Mouse (Mus musculus) limb, embryonic 15.5 days (tissue): ENCODE results near the gene Olfr356. TPM values are rescaled to one million over a fixed set of nuclear protein-coding genes. Genes with fewer than 3 reads are reported as not detected.

ENCODE experiments used
- ATAC-seq: fragments of 200-750 bp; cut with Nextera tagmentation; 2 replicates; pipeline ENCODE4 v1.8.0; 2017; ENCODE audit warnings: low read depth, moderate TSS enrichment; ENCODE audit not compliant: insufficient number of reproducible peaks, low FRiP score, low TSS enrichment
- H3K27ac ChIP-seq: fragments of 300-500 bp; sonication (generic); 2 replicates; pipeline ENCODE4 v1.5.1; 2015; ENCODE audit warnings: moderate library complexity, mild to moderate bottlenecking, inconsistent platforms
- H3K27me3 ChIP-seq: fragments of 300-500 bp; sonication (generic); 2 replicates; pipeline ENCODE4 v1.6.1; 2015; ENCODE audit warnings: inconsistent platforms
- H3K36me3 ChIP-seq: fragments of 300-500 bp; sonication (generic); 2 replicates; pipeline ENCODE4 v1.6.1; 2015; ENCODE audit warnings: inconsistent platforms
- H3K4me1 ChIP-seq: fragments of 300-500 bp; sonication (generic); 2 replicates; pipeline ENCODE4 v1.6.1; 2015; ENCODE audit warnings: inconsistent platforms
- H3K4me2 ChIP-seq: fragments of 300-500 bp; sonication (generic); 2 replicates; pipeline ENCODE4 v1.6.1; 2015; ENCODE audit warnings: mild to moderate bottlenecking, inconsistent platforms
- H3K4me3 ChIP-seq: fragments of 300-500 bp; sonication (generic); 2 replicates; pipeline ENCODE4 v1.5.1; 2015; ENCODE audit warnings: mild to moderate bottlenecking, inconsistent platforms
- H3K9ac ChIP-seq: fragments of 300-500 bp; sonication (generic); 2 replicates; pipeline ENCODE4 v1.6.1; 2015; ENCODE audit warnings: inconsistent platforms
- H3K9me3 ChIP-seq: fragments of 300-500 bp; sonication (generic); 2 replicates; pipeline ENCODE4 v1.6.1; 2016; ENCODE audit warnings: inconsistent platforms
- WGBS: fragments of 180-500 bp; shearing (Covaris S2); methylation state at CpG from one replicate; pipeline ENCODE4 v1.1.7; 2015; 5-methylcytosine and 5-hydroxymethylcytosine counted together
- polyA plus RNA-seq: library from polyadenylated mRNA; unstranded; fragments of >200 nt; fragmentation: Nextera tagmentation; extraction: Ambion mirVana; gene quantifications from 2 replicates; pipeline ENCODE4 v1.2.1, GENCODE M21; 2015

Gene Olfr356
- polyA plus RNA-seq = not detected in 2 replicates

DNA sequence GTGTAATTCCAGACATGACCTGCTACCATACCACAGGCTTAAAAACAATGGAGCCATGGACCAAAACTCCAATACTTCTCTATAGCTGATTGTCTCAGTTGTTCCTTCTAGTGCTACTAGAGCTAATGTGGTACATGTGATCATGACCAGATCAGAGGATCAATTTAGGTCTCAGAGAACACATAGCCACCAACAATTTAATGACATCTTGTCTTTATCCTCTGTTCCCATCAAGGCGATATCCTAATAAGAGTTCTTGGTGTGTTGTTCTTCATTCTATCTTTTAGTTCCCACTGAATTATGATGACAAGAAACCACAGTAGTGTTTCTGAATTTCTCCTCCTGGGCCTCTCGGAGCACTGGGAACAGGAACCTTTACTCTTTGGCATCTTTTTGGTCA is at the start of gene Olfr356:
Gene Olfr356 (plus strand): TSS at position 301 of the 400 bp plus-strand sequence.
- WGBS = 74% methylated on average over 2 of the region's 2 CpGs
- H3K4me3 ChIP-seq = no peak within 1 kb of the TSS
- no peak for ATAC-seq

DNA sequence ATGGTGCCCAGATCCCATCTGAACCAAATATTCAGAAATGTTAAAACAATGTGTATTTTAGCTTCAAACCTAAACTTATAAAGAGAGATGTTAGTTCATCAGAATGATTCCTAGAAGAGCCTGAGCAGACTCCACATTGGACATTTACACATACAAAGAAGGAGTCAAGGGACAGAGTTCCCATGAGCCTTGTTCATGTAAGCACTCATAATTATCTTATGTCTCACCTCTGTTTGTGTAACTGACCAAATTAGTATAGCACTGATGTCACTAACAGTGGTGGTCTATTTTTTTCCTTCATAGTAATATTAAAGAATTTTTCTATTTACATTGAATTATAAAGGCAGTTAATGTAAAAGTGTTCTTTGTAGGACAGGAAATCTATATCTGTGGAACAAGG is 44.1 kb upstream of the Olfr356 start, which contains the start of gene Olfr353:
Gene Olfr353 (minus strand): TSS at position 101 of the 400 bp plus-strand sequence.
- H3K27me3 ChIP-seq = no peaks in the 10 kb centered on the region
- H3K27ac ChIP-seq = no peak within 1 kb of the TSS
- no peak within 1 kb of the TSS for H3K9ac ChIP-seq
- no peaks in the 10 kb centered on the region for H3K4me1 ChIP-seq
- H3K4me3 ChIP-seq = no peak within 1 kb of the TSS
- no peak for ATAC-seq
- H3K9me3 ChIP-seq = no peaks in the 10 kb centered on the region
- no peak within 1 kb of the TSS for H3K4me2 ChIP-seq
- H3K36me3 ChIP-seq = no peaks in the 10 kb centered on the region

More for the DNA sequence above, at the start of gene Olfr356:
- H3K4me2 ChIP-seq = no peak within 1 kb of the TSS
- H3K9me3 ChIP-seq = no peaks in the 10 kb centered on the region
- H3K27ac ChIP-seq = no peak within 1 kb of the TSS
- no peaks in the 10 kb centered on the region for H3K36me3 ChIP-seq
- H3K4me1 ChIP-seq = no peaks in the 10 kb centered on the region
- H3K27me3 ChIP-seq = no peaks in the 10 kb centered on the region
- H3K9ac ChIP-seq = no peak within 1 kb of the TSS

DNA sequence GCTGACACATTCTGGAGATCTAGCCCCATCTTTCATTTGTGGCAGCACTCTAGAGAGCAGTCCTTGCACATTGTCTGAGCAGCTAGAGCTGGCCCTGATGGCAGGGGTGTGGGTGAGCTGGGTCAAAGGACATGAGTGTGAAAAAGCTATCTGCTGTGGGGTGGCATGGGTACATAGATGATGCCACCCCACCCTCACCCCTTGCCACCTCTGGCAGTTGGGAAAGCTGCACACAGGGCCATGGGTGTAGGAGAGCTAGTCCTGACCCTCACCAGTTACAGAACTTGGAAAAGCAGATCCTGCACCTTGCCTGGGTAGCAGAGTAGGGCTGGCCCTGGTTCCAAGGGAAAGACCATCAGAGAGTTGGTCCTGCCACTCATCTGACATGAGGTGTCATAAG is 39.8 kb upstream of the Olfr356 start:
- H3K27me3 ChIP-seq = no peaks in the 10 kb centered on the region
- no peaks in the 10 kb centered on the region for H3K4me1 ChIP-seq
- ATAC-seq = 0 out of 2 replicates have a peak, but pooled peaks have one; percentile 58
- no peak overlapping the region for H3K27ac ChIP-seq
- no peak overlapping the region for H3K9ac ChIP-seq
- no peaks in the 10 kb centered on the region for H3K36me3 ChIP-seq
- no peak overlapping the region for H3K4me2 ChIP-seq
- no peak overlapping the region for H3K4me3 ChIP-seq
- H3K9me3 ChIP-seq = no peaks in the 10 kb centered on the region

GRCm38 (mm10) chr2:36905380-36905779 is 31.5 kb upstream of the Olfr356 start, which contains the start of gene Olfr354:
Gene Olfr354, plus strand, starts transcription at chr2:36905680.
- Histone ChIP-seq H3K9ac (no peak within 1 kb of the TSS), H3K4me2 (no peak within 1 kb of the TSS), H3K27me3 (no peaks in the 10 kb centered on the region), H3K4me3 (no peak within 1 kb of the TSS), H3K36me3 (no peaks in the 10 kb centered on the region), H3K27ac (no peak within 1 kb of the TSS), H3K4me1 (no peaks in the 10 kb centered on the region), H3K9me3 (no peaks in the 10 kb centered on the region)
- no peak for ATAC-seq

- no peaks in the 10 kb centered on the region for H3K36me3 ChIP-seq
- H3K9ac ChIP-seq = no peak within 1 kb of the TSS
- ATAC-seq = no peak
- no peaks in the 10 kb centered on the region for H3K27me3 ChIP-seq
- H3K4me1 ChIP-seq = no peaks in the 10 kb centered on the region
- no peak within 1 kb of the TSS for H3K4me3 ChIP-seq
- no peak within 1 kb of the TSS for H3K4me2 ChIP-seq
- no peak within 1 kb of the TSS for H3K27ac ChIP-seq
- H3K9me3 ChIP-seq = no peaks in the 10 kb centered on the region
Observed at GRCm38 (mm10) chr2:36928797-36929196, 8.1 kb upstream of the Olfr356 start, which contains the start of gene Olfr355. Gene Olfr355, minus strand, starts transcription at chr2:36928897.

Other genes starting within 250 kb of the Olfr356 start
- not detected in 2 replicates for gene Olfr347, start 205.2 kb upstream of the Olfr356 start, polyA plus RNA-seq
- not detected in 2 replicates for gene Olfr348, start 152.8 kb upstream of the Olfr356 start, polyA plus RNA-seq
- gene Olfr50, start 146.6 kb upstream of the Olfr356 start, polyA plus RNA-seq = not detected in 2 replicates
- not detected in 2 replicates for gene Olfr3, start 120.1 kb upstream of the Olfr356 start, polyA plus RNA-seq
- not detected in 2 replicates for gene Olfr350, start 90.8 kb upstream of the Olfr356 start, polyA plus RNA-seq
- not detected in 2 replicates for gene Olfr351, start 74.5 kb upstream of the Olfr356 start, polyA plus RNA-seq
- not detected in 2 replicates for gene Olfr352, start 68.7 kb upstream of the Olfr356 start, polyA plus RNA-seq
- gene Olfr353, start 44.2 kb upstream of the Olfr356 start, polyA plus RNA-seq = not detected in 2 replicates
- gene Olfr354, start 31.4 kb upstream of the Olfr356 start, polyA plus RNA-seq = not detected in 2 replicates
- not detected in 2 replicates for gene Olfr355, start 8.2 kb upstream of the Olfr356 start, polyA plus RNA-seq
- not detected in 2 replicates for gene Olfr357, start 56.7 kb downstream of the Olfr356 start, polyA plus RNA-seq
- not detected in 2 replicates for gene Olfr358, start 72.2 kb downstream of the Olfr356 start, polyA plus RNA-seq
- not detected in 2 replicates for gene Olfr360, start 128.6 kb downstream of the Olfr356 start, polyA plus RNA-seq
- gene Olfr361, start 152.2 kb downstream of the Olfr356 start, polyA plus RNA-seq = not detected in 2 replicates
- not detected in 2 replicates for gene Olfr362, start 180.8 kb downstream of the Olfr356 start, polyA plus RNA-seq
- not detected in 2 replicates for gene Olfr364-ps1, start 202.2 kb downstream of the Olfr356 start, polyA plus RNA-seq